Mouse (Mus musculus) kidney, adult 9 months (tissue): ENCODE data around the gene Spata7.
A peak's percentile ranks its signal among the peaks of the same experiment; 100 is the strongest.
"Not testable (repeated sequence)": the region's sequence is repeated elsewhere in the genome, so short reads cannot be mapped to it uniquely, and the experiment has no call there.

Experiments used
- DNase-seq: peaks from one replicate; pipeline ENCODE4 v3.0.0; 2022

Gene Spata7

GRCm38 (mm10) chr12:98627392-98628259 lies at the start of gene Spata7:
TSS of gene Spata7 (plus strand) at chr12:98628157.
- peak; percentile 87 for DNase-seq

- DNase-seq = peak; percentile 4
Measured at GRCm38 (mm10) chr12:98585302-98585701, 42.7 kb upstream of the Spata7 start.

- DNase-seq = no peak
Measured at GRCm38 (mm10) chr12:98588573-98588972, 39.4 kb upstream of the Spata7 start.

GRCm38 (mm10) chr12:98591016-98591415 lies 36.9 kb upstream of the Spata7 start:
- DNase-seq = no peak

GRCm38 (mm10) chr12:98600861-98601260 lies 27.1 kb upstream of the Spata7 start:
- DNase-seq = no peak

- DNase-seq = no peak
Measured at GRCm38 (mm10) chr12:98602114-98602513, 25.8 kb upstream of the Spata7 start.

GRCm38 (mm10) chr12:98605264-98605663 lies 22.7 kb upstream of the Spata7 start:
- no peak for DNase-seq

- DNase-seq = no peak
Measured at GRCm38 (mm10) chr12:98606595-98607290, 21.2 kb upstream of the Spata7 start.

- no peak for DNase-seq
Measured at GRCm38 (mm10) chr12:98610341-98610740, 17.6 kb upstream of the Spata7 start.

GRCm38 (mm10) chr12:98614910-98615508 lies 12.9 kb upstream of the Spata7 start:
- no peak for DNase-seq

- DNase-seq = no peak
Measured at GRCm38 (mm10) chr12:98615746-98616145, 12.2 kb upstream of the Spata7 start.

GRCm38 (mm10) chr12:98619496-98619895 lies 8.5 kb upstream of the Spata7 start:
- no peak for DNase-seq

- not testable (repeated sequence) for DNase-seq
Measured at GRCm38 (mm10) chr12:98620922-98621321, 7.0 kb upstream of the Spata7 start.

GRCm38 (mm10) chr12:98623266-98623665 lies 4.7 kb upstream of the Spata7 start:
- not testable (repeated sequence) for DNase-seq

- DNase-seq = peak; percentile 54
Measured at GRCm38 (mm10) chr12:98628260-98628970, 458 bp downstream of the Spata7 start.

GRCm38 (mm10) chr12:98644852-98645251 lies 16.9 kb downstream of the Spata7 start:
- no peak for DNase-seq

GRCm38 (mm10) chr12:98656873-98657272 lies 28.9 kb downstream of the Spata7 start:
- no peak for DNase-seq

- DNase-seq = no peak
Measured at GRCm38 (mm10) chr12:98662617-98663016, 34.7 kb downstream of the Spata7 start.

GRCm38 (mm10) chr12:98668132-98668814 lies 40.3 kb downstream of the Spata7 start:
- DNase-seq = peak; percentile 88

- no peak for DNase-seq
Measured at GRCm38 (mm10) chr12:98669086-98669485, 41.1 kb downstream of the Spata7 start.

- DNase-seq = peak; percentile 75
Measured at GRCm38 (mm10) chr12:98669864-98670263, 41.9 kb downstream of the Spata7 start.

- no peak for DNase-seq
Measured at GRCm38 (mm10) chr12:98670429-98670828, 42.5 kb downstream of the Spata7 start.
